Mouse (Mus musculus): Measurements from ENCODE around the gene Lmx1a.

GRCm38 (mm10) chr1:167652336-167652735, 36.7 kb upstream of the Lmx1a start:
- TF ChIP-seq CTCF (IDR thresholded peaks at IDR 0.05; ENCODE audit: borderline replicate concordance, insufficient read depth, low read length) (no peak), POLR2A (IDR thresholded peaks at IDR 0.05; ENCODE audit: low read depth, low read length) (no peak)
